Mouse (Mus musculus): ENCODE data around the gene Abca6.

GRCm38 (mm10) chr11:110165822-110166221 is 85.8 kb downstream of the Abca6 start:
- no peak for TF ChIP-seq POLR2A (IDR thresholded peaks at IDR 0.05; ENCODE audit: insufficient read depth, low read depth, low read length)
- no peak for TF ChIP-seq CTCF (IDR thresholded peaks at IDR 0.05; ENCODE audit: insufficient read depth, low read depth, low read length)

All from olfactory bulb, adult 2 months (tissue).